Mouse (Mus musculus) lung, embryonic 16.5 days (tissue): ENCODE results near the gene Alpl. TPM values are rescaled to one million over a fixed set of nuclear protein-coding genes. Genes with fewer than 3 reads are reported as not detected.

Experiments used
- ATAC-seq: fragments of 200-750 bp; cut with Nextera tagmentation; 2 replicates; pipeline ENCODE4 v1.8.0; 2017; ENCODE audit warnings: low read depth, mild to moderate bottlenecking, moderate library complexity
- H3K27ac ChIP-seq: fragments of 300-500 bp; sonication (generic); 2 replicates; pipeline ENCODE4 v1.5.1; 2014; ENCODE audit warnings: mild to moderate bottlenecking, control low read depth, low read length
- H3K27me3 ChIP-seq: fragments of 300-500 bp; sonication (generic); 2 replicates; pipeline ENCODE4 v1.6.1; 2014; ENCODE audit warnings: low read depth, low read length, mixed read lengths; ENCODE audit not compliant: control insufficient read depth, insufficient read depth
- H3K36me3 ChIP-seq: fragments of 300-500 bp; sonication (generic); 2 replicates; pipeline ENCODE4 v1.6.1; 2014; ENCODE audit warnings: low read length; ENCODE audit not compliant: control insufficient read depth, insufficient read depth
- H3K4me1 ChIP-seq: fragments of 300-500 bp; sonication (generic); replicated peaks from 2 replicates; pipeline ENCODE4 v1.6.1; 2014; ENCODE audit warnings: low read length, mixed read lengths; ENCODE audit not compliant: control insufficient read depth, insufficient read depth
- H3K4me2 ChIP-seq: fragments of 300-500 bp; sonication (generic); 2 replicates; pipeline ENCODE4 v1.6.1; 2014; ENCODE audit warnings: low read depth, low read length, control low read depth
- H3K4me3 ChIP-seq: fragments of 300-500 bp; sonication (generic); 2 replicates; pipeline ENCODE4 v1.5.1; 2014; ENCODE audit warnings: mild to moderate bottlenecking, low read length, control low read depth
- H3K9ac ChIP-seq: fragments of 300-500 bp; sonication (generic); 2 replicates; pipeline ENCODE4 v1.6.1; 2014; ENCODE audit warnings: low read length, control low read depth
- H3K9me3 ChIP-seq: fragments of 300-500 bp; sonication (generic); 2 replicates; pipeline ENCODE4 v1.6.1; 2016; ENCODE audit warnings: low read length; ENCODE audit not compliant: control insufficient read depth
- WGBS: fragments of 180-500 bp; shearing (Covaris S2); extraction: QIAGEN DNeasy Blood & Tissue Kit; methylation state at CpG from one replicate; pipeline ENCODE4 v1.1.7; 2014; 5-methylcytosine and 5-hydroxymethylcytosine counted together
- polyA plus RNA-seq: library from polyadenylated mRNA; unstranded; fragments of >200 nt; fragmentation: Nextera tagmentation; extraction: Ambion mirVana; gene quantifications from 2 replicates; pipeline ENCODE4 v1.2.1, GENCODE M21; 2015

The Alpl gene
- polyA plus RNA-seq, 1 experiment from 2014 or later: 9.4 TPM

- H3K27me3 ChIP-seq: no peaks in the 10 kb centered on the region
- no peak overlapping the region for H3K9ac ChIP-seq
- H3K27ac ChIP-seq: no peak overlapping the region
- peaks cover 8% of the 10 kb centered on the region for H3K4me1 ChIP-seq
- H3K4me2 ChIP-seq: no peak overlapping the region
- H3K4me3 ChIP-seq: no peak overlapping the region
- ATAC-seq: peak; percentile 38; the same call in 1 of the 2 replicates
- no peaks in the 10 kb centered on the region for H3K36me3 ChIP-seq
- H3K9me3 ChIP-seq: no peaks in the 10 kb centered on the region
- WGBS: 49% methylated on average over 9 of the region's 9 CpGs
Observed at GRCm38 (mm10) chr4:137739151-137739923, 56.8 kb downstream of the Alpl start.

- Histone ChIP-seq H3K27ac (no peak overlapping the region), H3K27me3 (no peaks in the 10 kb centered on the region), H3K4me1 (peaks cover 8% of the 10 kb centered on the region), H3K4me3 (no peak overlapping the region), H3K9ac (no peak overlapping the region), H3K36me3 (no peaks in the 10 kb centered on the region), H3K9me3 (no peaks in the 10 kb centered on the region), H3K4me2 (no peak overlapping the region)
- no peak for ATAC-seq
- WGBS: 48% methylated on average over 3 of the region's 3 CpGs
Observed at GRCm38 (mm10) chr4:137737760-137738159, 58.4 kb downstream of the Alpl start.

- H3K9me3 ChIP-seq: no peaks in the 10 kb centered on the region
- H3K9ac ChIP-seq: no peak overlapping the region
- ATAC-seq: peak; percentile 42
- no peaks in the 10 kb centered on the region for H3K27me3 ChIP-seq
- WGBS: 28% methylated on average over 11 of the region's 11 CpGs
- H3K4me1 ChIP-seq: peaks cover 8% of the 10 kb centered on the region
- H3K4me2 ChIP-seq: no peak overlapping the region
- no peak overlapping the region for H3K27ac ChIP-seq
- no peak overlapping the region for H3K4me3 ChIP-seq
- H3K36me3 ChIP-seq: no peaks in the 10 kb centered on the region
Observed at GRCm38 (mm10) chr4:137736220-137736701, 59.9 kb downstream of the Alpl start.

GRCm38 (mm10) chr4:137733459-137733858 is 62.7 kb downstream of the Alpl start:
- H3K27me3 ChIP-seq: peaks cover 16% of the 10 kb centered on the region
- H3K9me3 ChIP-seq: no peaks in the 10 kb centered on the region
- H3K27ac ChIP-seq: no peak overlapping the region
- WGBS: 58% methylated on average over 5 of the region's 5 CpGs
- no peak overlapping the region for H3K4me2 ChIP-seq
- no peak for ATAC-seq
- no peak overlapping the region for H3K4me3 ChIP-seq
- no peak overlapping the region for H3K9ac ChIP-seq
- H3K4me1 ChIP-seq: peaks cover 13% of the 10 kb centered on the region
- no peaks in the 10 kb centered on the region for H3K36me3 ChIP-seq

GRCm38 (mm10) chr4:137732962-137733361 is 63.2 kb downstream of the Alpl start:
- Histone ChIP-seq H3K27me3 (peaks cover 21% of the 10 kb centered on the region), H3K36me3 (no peaks in the 10 kb centered on the region), H3K4me3 (no peak overlapping the region), H3K4me1 (peaks cover 13% of the 10 kb centered on the region), H3K4me2 (no peak overlapping the region), H3K9ac (no peak overlapping the region), H3K27ac (no peak overlapping the region), H3K9me3 (no peaks in the 10 kb centered on the region)
- WGBS: 67% methylated on average over 3 of the region's 3 CpGs
- ATAC-seq: no peak

GRCm38 (mm10) chr4:137732361-137732760 is 63.8 kb downstream of the Alpl start:
- Histone ChIP-seq H3K4me2 (no peak overlapping the region), H3K4me3 (no peak overlapping the region), H3K9me3 (no peaks in the 10 kb centered on the region), H3K36me3 (no peaks in the 10 kb centered on the region), H3K27ac (no peak overlapping the region), H3K9ac (no peak overlapping the region), H3K27me3 (peaks cover 27% of the 10 kb centered on the region), H3K4me1 (peaks cover 18% of the 10 kb centered on the region)
- 68% methylated on average over 3 of the region's 3 CpGs for WGBS
- ATAC-seq: no peak

- ATAC-seq: no peak
Observed at GRCm38 (mm10) chr4:137731891-137732290, 64.3 kb downstream of the Alpl start.

GRCm38 (mm10) chr4:137730757-137731156 is 65.4 kb downstream of the Alpl start:
- 69% methylated on average over 8 of the region's 8 CpGs for WGBS
- Histone ChIP-seq H3K4me3 (no peak overlapping the region), H3K36me3 (no peaks in the 10 kb centered on the region), H3K27ac (no peak overlapping the region), H3K4me2 (no peak overlapping the region), H3K9ac (no peak overlapping the region), H3K4me1 (peaks cover 11% of the 10 kb centered on the region), H3K27me3 (peaks cover 28% of the 10 kb centered on the region), H3K9me3 (no peaks in the 10 kb centered on the region)
- ATAC-seq: no peak

More at GRCm38 (mm10) chr4:137731891-137732290, 64.3 kb downstream of the Alpl start:
- 66% methylated on average over 10 of the region's 10 CpGs for WGBS
- Histone ChIP-seq H3K4me2 (no peak overlapping the region), H3K4me3 (no peak overlapping the region), H3K4me1 (peaks cover 18% of the 10 kb centered on the region), H3K27ac (no peak overlapping the region), H3K9ac (no peak overlapping the region), H3K36me3 (no peaks in the 10 kb centered on the region), H3K9me3 (no peaks in the 10 kb centered on the region), H3K27me3 (peaks cover 28% of the 10 kb centered on the region)

GRCm38 (mm10) chr4:137730134-137730533 is 66.0 kb downstream of the Alpl start:
- H3K4me2 ChIP-seq: no peak overlapping the region
- no peaks in the 10 kb centered on the region for H3K9me3 ChIP-seq
- peaks cover 28% of the 10 kb centered on the region for H3K27me3 ChIP-seq
- H3K4me3 ChIP-seq: no peak overlapping the region
- WGBS: 16% methylated on average over 3 of the region's 3 CpGs
- no peaks in the 10 kb centered on the region for H3K36me3 ChIP-seq
- H3K9ac ChIP-seq: no peak overlapping the region
- no peak overlapping the region for H3K27ac ChIP-seq
- H3K4me1 ChIP-seq: peaks cover 10% of the 10 kb centered on the region
- peak; percentile 56 for ATAC-seq
